In the genomic region with DNA sequence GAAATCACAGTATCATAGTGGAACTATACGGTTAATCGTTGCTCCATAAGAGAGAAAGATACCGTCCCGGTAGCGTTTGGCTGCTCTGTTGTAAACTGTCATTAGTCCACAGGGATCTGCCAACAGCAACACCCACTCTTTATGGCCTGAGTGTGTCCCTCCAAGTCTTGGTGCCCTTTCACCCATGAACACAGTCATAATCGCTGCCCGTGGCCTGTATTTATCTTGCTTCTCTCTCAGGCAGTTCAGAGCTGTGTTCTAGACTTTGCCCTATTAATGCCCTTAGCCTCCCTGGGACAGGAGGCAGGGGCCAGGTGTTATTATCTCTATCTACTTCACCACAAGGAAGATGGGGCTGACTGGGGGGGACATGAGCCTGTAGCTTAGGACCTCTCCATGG, we compare ENCODE assay signal across 15 mouse cellular contexts.
"Had no signal": no experiment of that assay in that cellular context is flagged by ENCODE, and none has a peak within 500 bp of the region (broad histone marks: within the 10 kb centered on the region; RNA-seq: fewer than 3 reads in every experiment).

No protein-coding gene starts in this region.

- H3K36me3 ChIP-seq: limb, embryonic 12.5 days; midbrain, embryonic 10.5 days; neural tube, embryonic 15.5 days; stomach, embryonic 15.5 days had no signal

- H3K9me3 ChIP-seq: limb, embryonic 12.5 days; liver, embryonic 13.5 days; midbrain, embryonic 10.5 days; neural tube, embryonic 15.5 days; stomach, embryonic 15.5 days had no signal

- H3K4me1 ChIP-seq: neural tube, embryonic 15.5 days; stomach, embryonic 15.5 days had no signal

- H3K9ac ChIP-seq: limb, embryonic 12.5 days; liver, embryonic 13.5 days; lung, embryonic 14.5 days; neural tube, embryonic 15.5 days; stomach, embryonic 15.5 days had no signal

- H3K27me3 ChIP-seq: liver, embryonic 13.5 days; neural tube, embryonic 15.5 days; stomach, embryonic 15.5 days had no signal

- H3K4me3 ChIP-seq: layer of hippocampus, adult 2 months; limb, embryonic 12.5 days; liver, embryonic 13.5 days; midbrain, embryonic 10.5 days; myocyte; neural tube, embryonic 15.5 days; stomach, embryonic 15.5 days had no signal

- DNase-seq: liver, embryonic 13.5 days; lung, embryonic 14.5 days; lung, postnatal 10 days; lung, postnatal 4 days; midbrain, embryonic 14.5 days; retina, postnatal 1 day; right cerebral cortex, postnatal 4 days; thymus, postnatal 4 days had no signal

- H3K27ac ChIP-seq: kidney, postnatal 0 days; layer of hippocampus, adult 2 months; limb, embryonic 12.5 days; liver, embryonic 13.5 days; midbrain, embryonic 10.5 days; neural tube, embryonic 15.5 days; stomach, embryonic 15.5 days had no signal

- H3K4me2 ChIP-seq: limb, embryonic 12.5 days; liver, embryonic 13.5 days; lung, embryonic 14.5 days; neural tube, embryonic 15.5 days; stomach, embryonic 15.5 days had no signal
